Mouse (Mus musculus) frontal cortex, postnatal 25 days (tissue): ENCODE data around the gene 6330409D20Rik.
A peak's percentile ranks its signal among the peaks of the same experiment; 100 is the strongest.

ENCODE experiments used
- DNase-seq, 2 experiments: peaks; one replicate each; pipeline ENCODE4 v3.0.0; 2022; ENCODE audit warnings: low spot score in 2 of 2

The 6330409D20Rik gene

GRCm38 (mm10) chr2:32724149-32724548 lies 16.7 kb downstream of the 6330409D20Rik start:
- DNase-seq, result no peak

- no peak for DNase-seq
Measured at GRCm38 (mm10) chr2:32722581-32722980, 18.2 kb downstream of the 6330409D20Rik start.

GRCm38 (mm10) chr2:32722046-32722445 lies 18.8 kb downstream of the 6330409D20Rik start:
- no peak for DNase-seq

GRCm38 (mm10) chr2:32720681-32721229 lies 20.1 kb downstream of the 6330409D20Rik start, which contains the start of gene Sh2d3c:
Gene Sh2d3c, plus strand, starts transcription at chr2:32721055.
- DNase-seq, result no peak

GRCm38 (mm10) chr2:32720053-32720452 lies 20.8 kb downstream of the 6330409D20Rik start:
- no peak for DNase-seq

GRCm38 (mm10) chr2:32718761-32719160 lies 22.1 kb downstream of the 6330409D20Rik start:
- DNase-seq, result no peak

- DNase-seq, result no peak
Measured at GRCm38 (mm10) chr2:32714987-32715425, 25.8 kb downstream of the 6330409D20Rik start.

- no peak for DNase-seq
Measured at GRCm38 (mm10) chr2:32714117-32714986, 26.5 kb downstream of the 6330409D20Rik start.

GRCm38 (mm10) chr2:32712934-32713817 lies 27.6 kb downstream of the 6330409D20Rik start, which contains the start of gene Cdk9:
Gene Cdk9, minus strand, starts transcription at chr2:32713076.
- peak; percentile 86 to 87 for DNase-seq

GRCm38 (mm10) chr2:32712586-32712933 lies 28.3 kb downstream of the 6330409D20Rik start:
- peak; percentile 86 to 88 for DNase-seq

GRCm38 (mm10) chr2:32712108-32712551 lies 28.7 kb downstream of the 6330409D20Rik start:
- peak; percentile 35 to 37 for DNase-seq

- no peak for DNase-seq
Measured at GRCm38 (mm10) chr2:32711301-32712056, 29.3 kb downstream of the 6330409D20Rik start.

GRCm38 (mm10) chr2:32710425-32710824 lies 30.4 kb downstream of the 6330409D20Rik start:
- no peak for DNase-seq

- no peak for DNase-seq
Measured at GRCm38 (mm10) chr2:32709521-32710137, 31.2 kb downstream of the 6330409D20Rik start.

- no peak for DNase-seq
Measured at GRCm38 (mm10) chr2:32708643-32709042, 32.2 kb downstream of the 6330409D20Rik start.

GRCm38 (mm10) chr2:32706971-32707370 lies 33.8 kb downstream of the 6330409D20Rik start:
- DNase-seq, result no peak

- no peak for DNase-seq
Measured at GRCm38 (mm10) chr2:32705018-32705417, 35.8 kb downstream of the 6330409D20Rik start.

GRCm38 (mm10) chr2:32704021-32704421 lies 36.8 kb downstream of the 6330409D20Rik start, which contains the start of gene Fpgs:
Gene Fpgs, minus strand, starts transcription at chr2:32704145.
- DNase-seq, result no peak

GRCm38 (mm10) chr2:32703046-32703445 lies 37.8 kb downstream of the 6330409D20Rik start:
- no peak for DNase-seq

- no peak for DNase-seq
Measured at GRCm38 (mm10) chr2:32700966-32701743, 39.7 kb downstream of the 6330409D20Rik start.
